Comparison of ENCODE assay signal across 8 mouse cellular contexts in genomic region chr15:94661398-94661797, GRCm38 (mm10). TPM values are rescaled to one million over a fixed set of nuclear protein-coding genes. Genes with fewer than 3 reads are reported as not detected.
DNase-seq lines count a peak whose midpoint lies in the region; ATAC-seq lines count a peak whose summit lies in the region.

No protein-coding gene starts in this region.

- H3K4me2 ChIP-seq in forebrain, embryonic 14.5 days (ENCODE audit: low read length), result no peak overlapping the region
- no peak overlapping the region for H3K4me2 ChIP-seq in forebrain, embryonic 15.5 days (replicated peaks)
- H3K4me2 ChIP-seq in midbrain, embryonic 14.5 days (ENCODE audit: low read length), result no peak overlapping the region
- H3K4me2 ChIP-seq in midbrain, embryonic 13.5 days (replicated peaks), result no peak overlapping the region

- WGBS in forebrain, embryonic 14.5 days, result 21% methylated on average over 9 of the region's 9 CpGs
- 19% methylated on average over 9 of the region's 9 CpGs for WGBS in forebrain, embryonic 15.5 days
- 21% methylated on average over 9 of the region's 9 CpGs for WGBS in midbrain, embryonic 14.5 days
- 22% methylated on average over 9 of the region's 9 CpGs for WGBS in midbrain, embryonic 13.5 days

- no peaks in the 10 kb centered on the region for H3K9me3 ChIP-seq in forebrain, embryonic 14.5 days (replicated peaks; ENCODE audit: control insufficient read depth, low read length)
- no peaks in the 10 kb centered on the region for H3K9me3 ChIP-seq in forebrain, embryonic 15.5 days
- no peaks in the 10 kb centered on the region for H3K9me3 ChIP-seq in midbrain, embryonic 14.5 days (ENCODE audit: control insufficient read depth, low read length)
- H3K9me3 ChIP-seq in midbrain, embryonic 13.5 days, result no peaks in the 10 kb centered on the region
- H3K9me3 ChIP-seq in megakaryocyte, embryonic 14.5 days, result no peaks in the 10 kb centered on the region

- H3K4me3 ChIP-seq in forebrain, embryonic 14.5 days (ENCODE audit: low read depth, low read length), result no peak overlapping the region
- H3K4me3 ChIP-seq in forebrain, embryonic 15.5 days, result no peak overlapping the region
- H3K4me3 ChIP-seq in midbrain, embryonic 14.5 days (replicated peaks; ENCODE audit: low read depth, low read length), result no peak overlapping the region
- H3K4me3 ChIP-seq in midbrain, embryonic 13.5 days (replicated peaks), result no peak overlapping the region
- peak overlapping the region; percentile 85 for H3K4me3 ChIP-seq in megakaryocyte, embryonic 14.5 days (replicated peaks)

- no peaks in the 10 kb centered on the region for H3K27me3 ChIP-seq in forebrain, embryonic 14.5 days (replicated peaks; ENCODE audit: control insufficient read depth, insufficient read depth, low read length)
- H3K27me3 ChIP-seq in forebrain, embryonic 15.5 days, result no peaks in the 10 kb centered on the region
- H3K27me3 ChIP-seq in midbrain, embryonic 14.5 days (ENCODE audit: control insufficient read depth, insufficient read depth, low read length), result no peaks in the 10 kb centered on the region
- H3K27me3 ChIP-seq in midbrain, embryonic 13.5 days, result no peaks in the 10 kb centered on the region
- peaks cover 25% of the 10 kb centered on the region for H3K27me3 ChIP-seq in megakaryocyte, embryonic 14.5 days (replicated peaks)

- H3K27ac ChIP-seq in forebrain, embryonic 14.5 days (ENCODE audit: low read depth, low read length), result no peak overlapping the region
- H3K27ac ChIP-seq in forebrain, embryonic 15.5 days (replicated peaks), result no peak overlapping the region
- H3K27ac ChIP-seq in midbrain, embryonic 14.5 days (replicated peaks; ENCODE audit: low read depth, low read length), result no peak overlapping the region
- H3K27ac ChIP-seq in midbrain, embryonic 13.5 days, result no peak overlapping the region

- no peaks in the 10 kb centered on the region for H3K36me3 ChIP-seq in forebrain, embryonic 14.5 days (ENCODE audit: control insufficient read depth, insufficient read depth, low read length)
- no peaks in the 10 kb centered on the region for H3K36me3 ChIP-seq in forebrain, embryonic 15.5 days
- H3K36me3 ChIP-seq in midbrain, embryonic 14.5 days (ENCODE audit: control insufficient read depth, insufficient read depth, low read length), result no peaks in the 10 kb centered on the region
- no peaks in the 10 kb centered on the region for H3K36me3 ChIP-seq in midbrain, embryonic 13.5 days
- H3K36me3 ChIP-seq in megakaryocyte, embryonic 14.5 days (replicated peaks; ENCODE audit: low read length), result no peaks in the 10 kb centered on the region

- H3K4me1 ChIP-seq in forebrain, embryonic 14.5 days (ENCODE audit: control insufficient read depth, insufficient read depth, low read length), result peaks cover 9% of the 10 kb centered on the region
- H3K4me1 ChIP-seq in forebrain, embryonic 15.5 days, result peaks cover 16% of the 10 kb centered on the region
- H3K4me1 ChIP-seq in midbrain, embryonic 14.5 days (ENCODE audit: control insufficient read depth, insufficient read depth, low read length), result 0 out of 2 replicates have a peak, but pooled peaks cover 7% of the 10 kb centered on the region
- peaks cover 27% of the 10 kb centered on the region for H3K4me1 ChIP-seq in midbrain, embryonic 13.5 days (replicated peaks)
- H3K4me1 ChIP-seq in megakaryocyte, embryonic 14.5 days, result peaks cover 25% of the 10 kb centered on the region

- no peak overlapping the region for H3K9ac ChIP-seq in forebrain, embryonic 14.5 days (ENCODE audit: low read length)
- no peak overlapping the region for H3K9ac ChIP-seq in forebrain, embryonic 15.5 days (replicated peaks)
- H3K9ac ChIP-seq in midbrain, embryonic 14.5 days (replicated peaks; ENCODE audit: low read length), result no peak overlapping the region
- H3K9ac ChIP-seq in midbrain, embryonic 13.5 days (replicated peaks), result no peak overlapping the region

- DNase-seq in forebrain, embryonic 14.5 days (ENCODE audit: low spot score), result peak; percentile 82
- peak; percentile 87 for DNase-seq in midbrain, embryonic 14.5 days
- peak; percentile 23 to 38 for DNase-seq in cerebellum, postnatal 36 days
- no peak for DNase-seq in left cerebral cortex, adult 11 months (ENCODE audit: low spot score)
- no peak for DNase-seq in adrenal gland, adult 18-20 months (ENCODE audit: low spot score in 2 of 2)

- ATAC-seq in forebrain, embryonic 14.5 days, result 0 out of 2 replicates have a peak, but pooled peaks have one; percentile 46
- no peak for ATAC-seq in forebrain, embryonic 15.5 days (replicated peaks)
- ATAC-seq in midbrain, embryonic 14.5 days (ENCODE audit: low FRiP score, low TSS enrichment), result no peak
- no peak for ATAC-seq in midbrain, embryonic 13.5 days

RNA-seq across cellular contexts. Expression of gene Tmem117, which starts 32.4 kb away (rescaled TPM):
- polyA plus RNA-seq in forebrain, embryonic 14.5 days (2014; fragmentation: Nextera tagmentation; extraction: Ambion mirVana), result 2.3 and 3.8 TPM in 2 replicates
- polyA plus RNA-seq in forebrain, embryonic 15.5 days (2015; fragmentation: Nextera tagmentation; extraction: Ambion mirVana), result 2.9 and 4.5 TPM in 2 replicates
- 10.0 and 10.5 TPM in 2 replicates for polyA plus RNA-seq in midbrain, embryonic 14.5 days (2014; fragmentation: Nextera tagmentation; extraction: Ambion mirVana)
- 3.3 and 3.8 TPM in 2 replicates for polyA plus RNA-seq in midbrain, embryonic 13.5 days (2015; fragmentation: Nextera tagmentation; extraction: Ambion mirVana)
- polyA plus RNA-seq in megakaryocyte, embryonic 14.5 days (2012; ENCODE audit: insufficient read depth, low replicate concordance), result 0.18 TPM in 1 of 2 replicates, not detected in the other
- total RNA-seq in adrenal gland, adult 18-20 months (2021), result 1 to 10 TPM; 3.1 to 3.3 TPM

Comparison
In these comparisons a context has a peak if more than half of its experiments do, and no peak if none do; other contexts are left out.
1. DNase-seq: peak in forebrain, embryonic 14.5 days (single experiment), midbrain, embryonic 14.5 days (single experiment) and cerebellum, postnatal 36 days (2 of 2); none in left cerebral cortex, adult 11 months (single experiment) and adrenal gland, adult 18-20 months (0 of 2).